Mouse (Mus musculus) ES-Bruce4 (cell line): Measurements from ENCODE around the gene Prss33. TPM values are rescaled to one million over a fixed set of nuclear protein-coding genes. Genes with fewer than 3 reads are reported as not detected.

ENCODE experiments used
- H3K27ac ChIP-seq: 2 replicates; pipeline ENCODE4 v1.5.1; 2012; ENCODE audit warnings: low read length, inconsistent platforms; ENCODE audit not compliant: insufficient read depth
- H3K27me3 ChIP-seq: 2 replicates; pipeline ENCODE4 v1.6.1; 2012; ENCODE audit warnings: mild to moderate bottlenecking, low read length, inconsistent platforms; ENCODE audit not compliant: control insufficient read depth, poor library complexity, insufficient read depth, severe bottlenecking
- H3K36me3 ChIP-seq: 2 replicates; pipeline ENCODE4 v1.6.1; 2012; ENCODE audit warnings: inconsistent platforms, mild to moderate bottlenecking, low read length, moderate library complexity; ENCODE audit not compliant: control insufficient read depth, poor library complexity, insufficient read depth, severe bottlenecking
- H3K4me1 ChIP-seq: one replicate; pipeline ENCODE4 v1.8.1; 2011; ENCODE audit warnings: low read length; ENCODE audit not compliant: control insufficient read depth, insufficient read depth
- H3K4me3 ChIP-seq: 2 replicates; pipeline ENCODE4 v1.5.1; 2011; ENCODE audit warnings: low read depth, mild to moderate bottlenecking, low read length
- H3K9ac ChIP-seq: 2 replicates; pipeline ENCODE4 v1.6.1; 2012; ENCODE audit warnings: low read depth, mild to moderate bottlenecking, inconsistent platforms; ENCODE audit not compliant: poor library complexity, severe bottlenecking
- H3K9me3 ChIP-seq: replicated peaks from 2 replicates; pipeline ENCODE4 v1.6.1; 2012; ENCODE audit warnings: mild to moderate bottlenecking, low read length, inconsistent platforms; ENCODE audit not compliant: control insufficient read depth, poor library complexity, insufficient read depth, severe bottlenecking
- CTCF ChIP-seq: IDR thresholded peaks from one replicate; pipeline ENCODE4 v1.8.1; 2011; ENCODE audit warnings: low read depth, low read length
- EP300 ChIP-seq: IDR thresholded peaks from 2 replicates; pipeline ENCODE4 v1.6.1; 2011; ENCODE audit warnings: low read depth, low read length; ENCODE audit not compliant: insufficient read depth
- POLR2A ChIP-seq: IDR thresholded peaks from one replicate; pipeline ENCODE4 v1.8.1; 2011; ENCODE audit warnings: low read length; ENCODE audit not compliant: insufficient read depth
- polyA plus RNA-seq: library from polyadenylated mRNA; stranded (reverse); fragments of >200 nt; gene quantifications from 2 replicates; pipeline ENCODE4 v1.2.4, GENCODE M21; 2011; ENCODE audit warnings: low read depth; ENCODE audit not compliant: missing spikeins, insufficient read depth, insufficient read length

Prss33 gene
- polyA plus RNA-seq, 1 experiment = 2.0 TPM

GRCm38 (mm10) chr17:23867756-23868155, 31.9 kb upstream of the Prss33 start, which contains the start of gene Prss21:
Gene Prss21, plus strand, starts transcription at chr17:23868056.
- Histone ChIP-seq H3K4me3 (no peak within 1 kb of the TSS), H3K9me3 (no peaks in the 10 kb centered on the region), H3K4me1 (no peaks in the 10 kb centered on the region), H3K27me3 (no peaks in the 10 kb centered on the region), H3K36me3 (no peaks in the 10 kb centered on the region), H3K27ac (no peak within 1 kb of the TSS), H3K9ac (no peak within 1 kb of the TSS)
- no peak for TF ChIP-seq POLR2A
- TF ChIP-seq EP300 = no peak
- no peak for TF ChIP-seq CTCF

DNA sequence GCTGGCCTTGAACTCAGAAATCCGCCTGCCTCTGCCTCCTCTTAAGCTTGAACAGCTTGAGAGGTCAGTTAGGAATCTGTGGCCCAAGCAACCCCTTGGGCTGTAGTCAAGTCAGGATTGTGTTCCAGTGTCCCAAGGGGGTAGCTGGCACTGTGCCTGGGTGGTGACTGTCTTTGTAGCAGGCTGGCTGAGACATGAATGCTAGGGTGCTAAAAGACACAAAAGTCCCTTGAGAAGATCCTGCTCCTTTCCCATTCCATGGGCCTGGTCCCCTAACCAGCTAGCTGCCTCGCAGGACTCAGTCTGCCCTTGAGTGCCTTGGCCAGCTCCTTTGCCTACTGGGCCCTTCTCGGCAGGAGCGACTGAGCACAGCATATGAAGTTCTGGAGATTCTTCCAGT, 27.1 kb upstream of the Prss33 start:
- Histone ChIP-seq H3K27ac (no peak overlapping the region), H3K4me1 (no peaks in the 10 kb centered on the region), H3K4me3 (no peak overlapping the region), H3K36me3 (no peaks in the 10 kb centered on the region), H3K27me3 (no peaks in the 10 kb centered on the region), H3K9me3 (no peaks in the 10 kb centered on the region), H3K9ac (no peak overlapping the region)
- TF ChIP-seq CTCF = no peak
- TF ChIP-seq POLR2A = no peak
- no peak for TF ChIP-seq EP300

- no peaks in the 10 kb centered on the region for H3K9me3 ChIP-seq
- H3K4me1 ChIP-seq = no peaks in the 10 kb centered on the region
- TF ChIP-seq EP300 (no peak), CTCF (no peak), POLR2A (no peak)
- no peak overlapping the region for H3K4me3 ChIP-seq
- no peak overlapping the region for H3K27ac ChIP-seq
- no peaks in the 10 kb centered on the region for H3K36me3 ChIP-seq
- H3K27me3 ChIP-seq = no peaks in the 10 kb centered on the region
- no peak overlapping the region for H3K9ac ChIP-seq
Measured at GRCm38 (mm10) chr17:23857913-23858312, 22.1 kb upstream of the Prss33 start.

DNA sequence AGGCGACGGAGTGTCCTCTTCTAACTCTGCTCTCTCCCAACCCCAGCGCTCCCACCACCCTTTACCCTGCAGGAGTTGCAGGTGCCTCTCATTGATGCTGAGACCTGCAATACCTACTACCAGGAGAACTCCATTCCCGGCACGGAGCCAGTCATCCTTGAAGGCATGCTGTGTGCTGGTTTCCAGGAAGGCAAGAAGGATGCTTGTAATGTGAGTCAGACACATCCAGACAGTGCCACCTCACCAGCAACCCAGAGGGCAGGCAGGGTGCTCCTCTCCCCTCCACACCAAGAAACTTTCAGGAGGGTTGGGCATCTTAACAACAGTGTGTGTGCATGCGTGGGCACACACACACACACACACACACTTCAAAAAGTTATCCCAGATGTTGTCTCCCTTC, 21.3 kb upstream of the Prss33 start:
- TF ChIP-seq POLR2A (no peak), EP300 (no peak), CTCF (no peak)

GRCm38 (mm10) chr17:23854229-23854765, 18.4 kb upstream of the Prss33 start:
- TF ChIP-seq CTCF (no peak), EP300 (no peak), POLR2A (no peak)
- no peaks in the 10 kb centered on the region for H3K27me3 ChIP-seq
- no peak overlapping the region for H3K9ac ChIP-seq
- no peak overlapping the region for H3K4me3 ChIP-seq
- no peaks in the 10 kb centered on the region for H3K4me1 ChIP-seq
- H3K27ac ChIP-seq = no peak overlapping the region
- no peaks in the 10 kb centered on the region for H3K9me3 ChIP-seq
- H3K36me3 ChIP-seq = no peaks in the 10 kb centered on the region

More for the DNA sequence above, 21.3 kb upstream of the Prss33 start:
- Histone ChIP-seq H3K27me3 (no peaks in the 10 kb centered on the region), H3K27ac (no peak overlapping the region), H3K9me3 (no peaks in the 10 kb centered on the region), H3K4me3 (no peak overlapping the region), H3K4me1 (no peaks in the 10 kb centered on the region), H3K9ac (no peak overlapping the region), H3K36me3 (no peaks in the 10 kb centered on the region)

DNA sequence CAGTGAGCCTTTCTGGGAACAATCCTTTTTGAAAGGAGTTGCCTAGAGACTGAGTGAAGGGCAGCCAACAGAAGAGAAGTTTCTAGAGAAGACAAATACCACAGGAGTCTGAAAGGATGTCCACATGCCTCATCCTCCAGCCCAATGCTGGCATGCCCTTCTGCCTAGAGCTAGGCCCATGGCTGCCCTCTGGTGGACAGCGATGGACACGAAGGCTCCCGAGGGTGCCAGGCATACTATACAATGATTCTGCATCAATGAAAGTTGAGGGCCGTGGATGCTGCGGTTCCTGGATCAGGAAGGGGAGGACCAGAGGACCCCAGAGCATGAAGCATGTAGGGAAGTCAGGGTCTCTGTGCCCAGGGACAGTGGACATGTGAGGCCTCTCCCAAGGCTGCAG, 17.4 kb upstream of the Prss33 start:
- Histone ChIP-seq H3K4me1 (no peaks in the 10 kb centered on the region), H3K27ac (no peak overlapping the region)
- TF ChIP-seq EP300 = no peak
- TF ChIP-seq CTCF = peak; percentile 84

More for the DNA sequence above, 17.4 kb upstream of the Prss33 start:
- Histone ChIP-seq H3K36me3 (no peaks in the 10 kb centered on the region), H3K9me3 (no peaks in the 10 kb centered on the region), H3K27me3 (no peaks in the 10 kb centered on the region), H3K4me3 (no peak overlapping the region), H3K9ac (no peak overlapping the region)
